Mouse (Mus musculus): ENCODE measurements around the gene Espnl.

DNA sequence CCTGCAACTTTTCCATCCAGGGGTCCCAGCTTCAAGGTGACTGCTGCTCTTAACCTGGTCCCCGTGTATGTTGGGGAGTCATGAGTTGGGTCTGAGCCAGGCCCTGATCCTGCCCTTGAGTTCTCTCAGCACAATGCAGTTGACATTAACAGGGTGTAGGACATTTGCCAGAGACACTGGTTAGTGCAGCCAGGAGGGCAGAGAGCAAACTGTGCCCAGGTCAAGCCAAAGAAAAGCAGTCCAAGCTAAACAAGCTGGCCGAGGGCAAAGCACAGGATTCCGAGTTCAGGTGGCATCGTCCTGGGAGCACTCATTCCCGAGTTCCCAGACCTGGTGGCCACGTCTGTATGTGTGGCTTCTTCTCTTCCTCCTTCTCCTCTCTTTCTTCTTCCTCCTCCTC, 4.2 kb upstream of the Espnl start:
- TF ChIP-seq CTCF (IDR thresholded peaks at IDR 0.05; ENCODE audit: low read depth, low read length) (no peak), POLR2A (IDR thresholded peaks at IDR 0.05; ENCODE audit: borderline replicate concordance, low read depth, low read length) (no peak)
